Mouse (Mus musculus) heart, embryonic 15.5 days (tissue): ENCODE measurements around the gene BC051665. TPM values are rescaled to one million over a fixed set of nuclear protein-coding genes. Genes with fewer than 3 reads are reported as not detected.

Source experiments
- ATAC-seq: fragments of 200-750 bp; cut with Nextera tagmentation; replicated peaks from 2 replicates; pipeline ENCODE4 v1.8.0; 2017; ENCODE audit warnings: low read depth, moderate TSS enrichment; ENCODE audit not compliant: insufficient number of reproducible peaks, insufficient read depth, low FRiP score
- H3K27ac ChIP-seq: fragments of 300-500 bp; sonication (generic); 2 replicates; pipeline ENCODE4 v1.5.1; 2015; ENCODE audit warnings: mild to moderate bottlenecking, inconsistent platforms
- H3K27me3 ChIP-seq: fragments of 300-500 bp; sonication (generic); 2 replicates; pipeline ENCODE4 v1.6.1; 2015; ENCODE audit warnings: inconsistent platforms
- H3K36me3 ChIP-seq: fragments of 300-500 bp; sonication (generic); 2 replicates; pipeline ENCODE4 v1.6.1; 2015; ENCODE audit warnings: mild to moderate bottlenecking, inconsistent platforms
- H3K4me1 ChIP-seq: fragments of 300-500 bp; sonication (generic); replicated peaks from 2 replicates; pipeline ENCODE4 v1.6.1; 2015; ENCODE audit warnings: inconsistent platforms
- H3K4me2 ChIP-seq: fragments of 300-500 bp; sonication (generic); 2 replicates; pipeline ENCODE4 v1.6.1; 2015; ENCODE audit warnings: inconsistent platforms, mild to moderate bottlenecking, moderate library complexity
- H3K4me3 ChIP-seq: fragments of 300-500 bp; sonication (generic); 2 replicates; pipeline ENCODE4 v1.5.1; 2015; ENCODE audit warnings: mild to moderate bottlenecking, inconsistent platforms
- H3K9ac ChIP-seq: fragments of 300-500 bp; sonication (generic); 2 replicates; pipeline ENCODE4 v1.6.1; 2015; ENCODE audit warnings: mild to moderate bottlenecking, inconsistent platforms
- H3K9me3 ChIP-seq: fragments of 300-500 bp; sonication (generic); replicated peaks from 2 replicates; pipeline ENCODE4 v1.6.1; 2016; ENCODE audit warnings: inconsistent platforms
- WGBS: fragments of 180-500 bp; shearing (Covaris S2); methylation state at CpG from one replicate; pipeline ENCODE4 v1.1.7; 2015; ENCODE audit warnings: mixed read lengths; 5-methylcytosine and 5-hydroxymethylcytosine counted together
- polyA plus RNA-seq: library from polyadenylated mRNA; unstranded; fragments of >200 nt; fragmentation: Nextera tagmentation; extraction: Ambion mirVana; gene quantifications from 2 replicates; pipeline ENCODE4 v1.2.1, GENCODE M21; 2015

BC051665 gene
- polyA plus RNA-seq, 1 experiment from 2014 or later: not detected

- whole genome bisulfite sequencing: 55% methylated on average over 13 of the region's 13 CpGs
- Histone ChIP-seq H3K4me2 (no peak overlapping the region), H3K9me3 (no peaks in the 10 kb centered on the region), H3K9ac (no peak overlapping the region), H3K27ac (peak overlapping the region; percentile 42; the same call in 1 of the 2 replicates), H3K27me3 (no peaks in the 10 kb centered on the region), H3K4me1 (peaks cover 6% of the 10 kb centered on the region), H3K4me3 (no peak overlapping the region), H3K36me3 (0 out of 2 replicates have a peak, but pooled peaks cover 5% of the 10 kb centered on the region)
- ATAC-seq: no peak
Measured at GRCm38 (mm10) chr13:60743381-60744077, 42.6 kb downstream of the BC051665 start.

DNA sequence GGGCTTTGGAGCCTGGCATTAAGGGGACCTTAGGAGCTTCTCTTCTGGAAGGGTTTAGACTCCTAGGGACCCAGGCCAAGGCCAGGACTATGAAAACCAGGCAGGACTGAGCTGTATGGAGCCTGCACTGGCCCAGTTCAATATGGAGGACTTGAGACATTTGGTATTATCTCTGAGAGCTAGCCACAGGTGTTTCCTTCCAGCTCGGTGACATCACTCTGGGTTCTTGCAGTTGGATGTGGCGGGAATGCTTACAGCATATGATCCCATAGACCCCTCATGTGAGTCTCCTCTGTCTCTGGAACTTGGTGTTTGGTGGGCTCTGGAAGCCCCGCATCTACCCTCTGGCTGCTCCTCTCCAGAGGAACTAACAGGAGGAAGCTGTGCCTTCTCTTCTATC is 43.6 kb downstream of the BC051665 start:
- Histone ChIP-seq H3K36me3 (0 out of 2 replicates have a peak, but pooled peaks cover 3% of the 10 kb centered on the region), H3K27me3 (no peaks in the 10 kb centered on the region), H3K9ac (no peak overlapping the region), H3K4me2 (no peak overlapping the region), H3K4me3 (no peak overlapping the region), H3K9me3 (no peaks in the 10 kb centered on the region), H3K27ac (no peak overlapping the region; the same call in 1 of the 2 replicates), H3K4me1 (peaks cover 14% of the 10 kb centered on the region)
- WGBS: 70% methylated on average over 3 of the region's 3 CpGs
- no peak for ATAC-seq

DNA sequence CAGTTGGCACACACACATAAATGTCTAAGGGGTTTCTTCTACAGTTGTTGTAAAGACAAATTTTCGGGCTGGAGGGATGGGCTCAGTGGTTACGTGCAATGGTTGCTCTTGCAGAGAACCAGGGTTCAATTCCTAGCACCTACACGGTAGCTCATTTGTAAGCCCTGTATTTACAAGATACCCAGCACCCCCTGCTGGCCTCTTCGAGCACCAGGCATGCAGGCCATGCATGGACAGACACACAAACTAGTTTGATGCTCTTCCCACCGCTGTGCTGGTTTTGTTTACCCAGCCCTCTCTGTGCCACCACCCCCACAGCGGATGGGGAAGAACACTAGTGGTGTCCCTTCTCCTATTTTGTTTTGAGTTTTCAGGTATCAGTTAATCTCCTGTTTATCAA is 45.9 kb downstream of the BC051665 start:
- no peak overlapping the region for H3K4me3 ChIP-seq
- H3K27ac ChIP-seq: no peak overlapping the region
- WGBS: 87% methylated on average over 6 of the region's 6 CpGs
- peaks cover 15% of the 10 kb centered on the region for H3K4me1 ChIP-seq
- H3K9ac ChIP-seq: no peak overlapping the region
- no peak overlapping the region for H3K4me2 ChIP-seq
- no peaks in the 10 kb centered on the region for H3K9me3 ChIP-seq
- ATAC-seq: no peak
- H3K27me3 ChIP-seq: no peaks in the 10 kb centered on the region
- 0 out of 2 replicates have a peak, but pooled peaks cover 3% of the 10 kb centered on the region for H3K36me3 ChIP-seq

DNA sequence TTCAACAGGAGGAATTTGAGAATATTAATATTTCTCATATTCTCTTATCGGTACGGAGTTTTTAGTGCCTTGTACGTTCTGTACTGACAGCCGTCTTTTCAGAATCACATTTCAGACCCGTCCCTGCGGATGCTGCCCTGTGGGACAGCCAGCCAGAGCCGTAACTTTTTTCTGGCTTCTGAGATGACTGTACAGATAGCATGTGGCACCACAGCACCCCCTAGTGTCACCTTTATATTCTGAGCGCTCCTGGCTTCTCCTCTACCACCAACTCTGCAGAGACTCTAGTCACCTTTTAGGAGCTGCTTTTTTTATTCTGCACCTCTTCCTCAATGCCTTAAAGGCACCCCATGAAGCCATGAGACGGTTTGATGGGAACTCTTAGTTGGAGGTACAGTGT is 47.7 kb downstream of the BC051665 start:
- 11% methylated on average over 9 of the region's 9 CpGs for WGBS
- Histone ChIP-seq H3K9me3 (no peaks in the 10 kb centered on the region), H3K9ac (no peak overlapping the region), H3K27ac (peak overlapping the region; percentile 74), H3K36me3 (0 out of 2 replicates have a peak, but pooled peaks cover 3% of the 10 kb centered on the region), H3K27me3 (no peaks in the 10 kb centered on the region), H3K4me1 (peaks cover 8% of the 10 kb centered on the region), H3K4me2 (peak overlapping the region; percentile 49), H3K4me3 (peak overlapping the region; percentile 23)
- ATAC-seq: peak; percentile 79

- no peaks in the 10 kb centered on the region for H3K9me3 ChIP-seq
- peak overlapping the region; percentile 49 for H3K4me2 ChIP-seq
- peaks cover 8% of the 10 kb centered on the region for H3K4me1 ChIP-seq
- 5% methylated on average over 9 of the region's 9 CpGs for WGBS
- H3K9ac ChIP-seq: no peak overlapping the region
- peak overlapping the region; percentile 74 for H3K27ac ChIP-seq
- peak; percentile 87 for ATAC-seq
- H3K4me3 ChIP-seq: peak overlapping the region; percentile 23
- no peaks in the 10 kb centered on the region for H3K27me3 ChIP-seq
- 0 out of 2 replicates have a peak, but pooled peaks cover 3% of the 10 kb centered on the region for H3K36me3 ChIP-seq
Measured at GRCm38 (mm10) chr13:60737632-60738324, 48.4 kb downstream of the BC051665 start.

DNA sequence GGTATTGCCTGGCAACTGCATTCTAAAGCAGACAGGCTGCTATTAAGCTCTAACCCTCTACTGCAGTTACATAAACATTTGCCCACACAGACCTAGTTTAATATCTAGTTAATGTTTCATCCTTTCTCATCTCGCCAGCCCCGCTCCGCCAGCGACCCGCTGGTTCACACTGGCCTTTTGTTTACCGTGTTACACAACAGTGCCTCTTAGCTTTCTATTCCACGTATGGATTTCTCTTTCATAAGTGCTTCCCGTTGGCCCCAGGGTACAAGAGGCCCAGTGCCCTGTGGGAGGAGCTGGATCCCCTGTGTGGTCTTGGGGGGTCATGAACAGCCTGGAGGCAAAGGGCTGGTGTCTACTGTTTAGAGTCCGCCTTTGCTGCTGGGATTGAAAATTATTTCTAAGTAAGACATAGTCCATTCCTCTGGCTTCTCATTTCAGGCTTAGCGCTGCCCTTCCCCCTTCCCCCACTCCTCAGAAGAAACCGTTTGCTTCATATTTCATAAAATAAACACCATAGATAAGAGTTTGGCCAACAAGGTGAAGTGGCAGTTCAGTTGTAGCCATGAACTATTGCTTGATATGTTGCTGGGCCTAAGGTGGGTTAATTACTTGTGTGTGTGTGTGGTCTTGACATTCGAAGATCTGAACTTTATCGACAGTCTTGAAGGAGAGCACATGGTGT is 49.6 kb downstream of the BC051665 start:
- Histone ChIP-seq H3K9ac (no peak overlapping the region), H3K4me2 (no peak overlapping the region), H3K27ac (no peak overlapping the region), H3K9me3 (no peaks in the 10 kb centered on the region), H3K4me3 (no peak overlapping the region), H3K4me1 (peaks cover 8% of the 10 kb centered on the region), H3K27me3 (no peaks in the 10 kb centered on the region), H3K36me3 (0 out of 2 replicates have a peak, but pooled peaks cover 3% of the 10 kb centered on the region)
- 82% methylated on average over 13 of the region's 13 CpGs for WGBS
- ATAC-seq: no peak

- no peak overlapping the region for H3K4me3 ChIP-seq
- no peak overlapping the region for H3K9ac ChIP-seq
- no peaks in the 10 kb centered on the region for H3K27me3 ChIP-seq
- H3K4me1 ChIP-seq: peaks cover 8% of the 10 kb centered on the region
- H3K36me3 ChIP-seq: 0 out of 2 replicates have a peak, but pooled peaks cover 3% of the 10 kb centered on the region
- no peak for ATAC-seq
- H3K9me3 ChIP-seq: no peaks in the 10 kb centered on the region
- no peak overlapping the region for H3K4me2 ChIP-seq
- WGBS: 86% methylated on average over 9 of the region's 9 CpGs
- H3K27ac ChIP-seq: no peak overlapping the region
Measured at GRCm38 (mm10) chr13:60735306-60735705, 50.9 kb downstream of the BC051665 start.

Other genes starting within 250 kb of the BC051665 start
- gene Dapk1, start 184.4 kb downstream of the BC051665 start, polyA plus RNA-seq: 7.6 and 10.2 TPM in 2 replicates
- not detected in 2 replicates for gene Ctsll3, start 16.5 kb upstream of the BC051665 start, polyA plus RNA-seq
- not detected in 2 replicates for gene 4930486L24Rik, start 78.1 kb upstream of the BC051665 start, polyA plus RNA-seq
- gene Gm49392, start 110.5 kb upstream of the BC051665 start, polyA plus RNA-seq: 0.42 and 1.1 TPM in 2 replicates
- gene Ctla2b, start 111.1 kb upstream of the BC051665 start, polyA plus RNA-seq: 5.4 and 7.1 TPM in 2 replicates
- not detected in 2 replicates for gene Tpbpb, start 118.5 kb upstream of the BC051665 start, polyA plus RNA-seq
- gene Gm49393, start 149.2 kb upstream of the BC051665 start, polyA plus RNA-seq: 0.54 TPM in 1 of 2 replicates, not detected in the other
- 0.53 and 3.3 TPM in 2 replicates for gene Gm49391, start 150.2 kb upstream of the BC051665 start, polyA plus RNA-seq
- 80.7 and 92.7 TPM in 2 replicates for gene Ctla2a, start 150.3 kb upstream of the BC051665 start, polyA plus RNA-seq
- not detected in 2 replicates for gene Tpbpa, start 155.6 kb upstream of the BC051665 start, polyA plus RNA-seq
- gene Ctsj, start 219.6 kb upstream of the BC051665 start, polyA plus RNA-seq: not detected in 2 replicates